In the genomic region with DNA sequence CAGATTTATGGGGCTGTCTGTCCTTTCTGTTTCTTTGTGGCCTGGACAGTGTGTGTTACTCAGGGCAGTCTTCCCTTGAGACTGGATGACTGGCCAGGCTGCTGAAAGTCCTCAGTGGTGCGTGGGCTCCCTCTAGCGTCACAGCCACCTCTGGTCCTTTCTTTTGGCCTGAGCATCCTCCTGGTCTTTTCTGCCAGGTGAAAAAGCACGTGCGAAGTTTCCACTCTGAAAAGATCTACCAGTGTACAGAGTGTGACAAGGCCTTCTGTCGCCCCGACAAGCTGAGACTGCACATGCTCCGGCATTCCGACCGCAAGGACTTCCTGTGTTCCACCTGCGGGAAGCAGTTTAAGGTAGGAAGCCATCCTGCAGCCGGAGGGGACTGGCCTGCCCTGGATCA, we compare ENCODE assay signal across 8 mouse cellular contexts. TPM values are rescaled to one million over a fixed set of nuclear protein-coding genes. Genes with fewer than 3 reads are reported as not detected.
DNase-seq lines count a peak whose midpoint lies in the region; ATAC-seq and TF ChIP-seq lines count a peak whose summit lies in the region.

No protein-coding gene starts in this region.

- no peak overlapping the region for H3K9ac ChIP-seq in kidney, embryonic 16.5 days (replicated peaks; ENCODE audit: low read length)
- no peak overlapping the region for H3K9ac ChIP-seq in liver, embryonic 13.5 days
- H3K9ac ChIP-seq in neural tube, embryonic 12.5 days, result no peak overlapping the region
- no peak overlapping the region for H3K9ac ChIP-seq in stomach, postnatal 0 days (ENCODE audit: low read length)

- peak; percentile 69; the same call in 1 of the 2 replicates for ATAC-seq in kidney, embryonic 16.5 days (ENCODE audit: low FRiP score, low TSS enrichment)
- 0 out of 2 replicates have a peak, but pooled peaks have one; percentile 45 for ATAC-seq in liver, embryonic 13.5 days (ENCODE audit: low read depth)
- ATAC-seq in neural tube, embryonic 12.5 days (ENCODE audit: low FRiP score, low read depth), result peak; percentile 86
- peak; percentile 70 for ATAC-seq in stomach, postnatal 0 days (ENCODE audit: low FRiP score, low TSS enrichment)

- 67% methylated on average over 11 of the region's 11 CpGs for WGBS in heart, embryonic 10.5 days
- WGBS in kidney, embryonic 16.5 days, result 67% methylated on average over 11 of the region's 11 CpGs
- WGBS in liver, embryonic 13.5 days (ENCODE audit: insufficient replicate concordance), result 72% methylated on average over 11 of the region's 11 CpGs
- WGBS in neural tube, embryonic 12.5 days, result 72% methylated on average over 11 of the region's 11 CpGs
- WGBS in stomach, postnatal 0 days, result 65% methylated on average over 11 of the region's 11 CpGs

- no peak overlapping the region for H3K4me2 ChIP-seq in kidney, embryonic 16.5 days (replicated peaks; ENCODE audit: low read depth, low read length)
- H3K4me2 ChIP-seq in liver, embryonic 13.5 days, result no peak overlapping the region
- no peak overlapping the region for H3K4me2 ChIP-seq in neural tube, embryonic 12.5 days (replicated peaks)
- no peak overlapping the region for H3K4me2 ChIP-seq in stomach, postnatal 0 days (replicated peaks; ENCODE audit: low read depth)

- peak; percentile 98 for TF ChIP-seq CTCF in stomach, postnatal 0 days (IDR thresholded peaks at IDR 0.05; ENCODE audit: low read depth)

- peak; percentile 64 for DNase-seq in A20 (ENCODE audit: low read depth, low spot score)
- DNase-seq in adrenal gland, postnatal 10 days, result peak; percentile 86
- peak; percentile 60 for DNase-seq in embryo, embryonic 9.5 days (ENCODE audit: extremely low spot score)
- DNase-seq in heart, embryonic 10.5 days (ENCODE audit: low spot score), result peak; percentile 79
- peak; percentile 24 for DNase-seq in liver, embryonic 13.5 days
- DNase-seq in stomach, postnatal 0 days (ENCODE audit: low spot score), result peak; percentile 86

- no peak for TF ChIP-seq EP300 in stomach, postnatal 0 days (optimal IDR thresholded peaks at IDR 0.05)

- H3K4me3 ChIP-seq in heart, embryonic 10.5 days, result no peak overlapping the region
- H3K4me3 ChIP-seq in kidney, embryonic 16.5 days (ENCODE audit: low read length), result no peak overlapping the region
- no peak overlapping the region for H3K4me3 ChIP-seq in liver, embryonic 13.5 days (replicated peaks)
- no peak overlapping the region for H3K4me3 ChIP-seq in neural tube, embryonic 12.5 days
- no peak overlapping the region for H3K4me3 ChIP-seq in stomach, postnatal 0 days (ENCODE audit: low read depth, low read length)

- peaks cover 18% of the 10 kb centered on the region for H3K36me3 ChIP-seq in heart, embryonic 10.5 days
- H3K36me3 ChIP-seq in kidney, embryonic 16.5 days (ENCODE audit: insufficient read depth, low read length), result no peaks in the 10 kb centered on the region
- H3K36me3 ChIP-seq in liver, embryonic 13.5 days, result peaks cover 35% of the 10 kb centered on the region
- peaks cover 10% of the 10 kb centered on the region; the same call in 1 of the 2 replicates for H3K36me3 ChIP-seq in neural tube, embryonic 12.5 days
- 0 out of 2 replicates have a peak, but pooled peaks cover 2% of the 10 kb centered on the region for H3K36me3 ChIP-seq in stomach, postnatal 0 days (ENCODE audit: control insufficient read depth, insufficient read depth, low read length)

- H3K9me3 ChIP-seq in heart, embryonic 10.5 days, result no peaks in the 10 kb centered on the region
- H3K9me3 ChIP-seq in kidney, embryonic 16.5 days (ENCODE audit: low read length), result no peaks in the 10 kb centered on the region
- no peaks in the 10 kb centered on the region for H3K9me3 ChIP-seq in liver, embryonic 13.5 days (replicated peaks)
- no peaks in the 10 kb centered on the region for H3K9me3 ChIP-seq in neural tube, embryonic 12.5 days
- H3K9me3 ChIP-seq in stomach, postnatal 0 days (ENCODE audit: control insufficient read depth, low read length), result no peaks in the 10 kb centered on the region

- no peak overlapping the region for H3K27ac ChIP-seq in heart, embryonic 10.5 days
- H3K27ac ChIP-seq in kidney, embryonic 16.5 days (ENCODE audit: low read length), result no peak overlapping the region
- no peak overlapping the region for H3K27ac ChIP-seq in liver, embryonic 13.5 days
- H3K27ac ChIP-seq in neural tube, embryonic 12.5 days, result no peak overlapping the region
- no peak overlapping the region for H3K27ac ChIP-seq in stomach, postnatal 0 days (replicated peaks)

- no peaks in the 10 kb centered on the region for H3K27me3 ChIP-seq in heart, embryonic 10.5 days (ENCODE audit: insufficient read depth, poor library complexity, severe bottlenecking)
- H3K27me3 ChIP-seq in kidney, embryonic 16.5 days (ENCODE audit: insufficient read depth, low read length), result no peaks in the 10 kb centered on the region
- H3K27me3 ChIP-seq in liver, embryonic 13.5 days, result no peaks in the 10 kb centered on the region
- no peaks in the 10 kb centered on the region for H3K27me3 ChIP-seq in neural tube, embryonic 12.5 days (replicated peaks)
- no peaks in the 10 kb centered on the region for H3K27me3 ChIP-seq in stomach, postnatal 0 days (ENCODE audit: control insufficient read depth, insufficient read depth, low read length)

- H3K4me1 ChIP-seq in heart, embryonic 10.5 days, result peaks cover 4% of the 10 kb centered on the region; the same call in 1 of the 2 replicates
- no peaks in the 10 kb centered on the region for H3K4me1 ChIP-seq in kidney, embryonic 16.5 days (ENCODE audit: insufficient read depth, low read length)
- H3K4me1 ChIP-seq in liver, embryonic 13.5 days (replicated peaks), result peaks cover 4% of the 10 kb centered on the region; the same call in 1 of the 2 replicates
- H3K4me1 ChIP-seq in neural tube, embryonic 12.5 days, result peaks cover 5% of the 10 kb centered on the region; the same call in 1 of the 2 replicates
- no peaks in the 10 kb centered on the region for H3K4me1 ChIP-seq in stomach, postnatal 0 days (replicated peaks; ENCODE audit: control insufficient read depth, insufficient read depth)

RNA-seq across cellular contexts. Expression of a gene that starts 37.1 kb away (rescaled TPM):
- total RNA-seq in adrenal gland, postnatal 10 days (2021), result 10 to 100 TPM; 19.1 to 30.3 TPM
- 15.2 and 16.1 TPM in 2 replicates for polyA plus RNA-seq in heart, embryonic 10.5 days (2016; fragmentation: Nextera tagmentation; extraction: Ambion mirVana)
- polyA plus RNA-seq in kidney, embryonic 16.5 days (2015; fragmentation: Nextera tagmentation; extraction: Ambion mirVana), result 21.9 and 23.4 TPM in 2 replicates
- 5.8 and 6.7 TPM in 2 replicates for polyA plus RNA-seq in liver, embryonic 13.5 days (2015; fragmentation: Nextera tagmentation; extraction: Ambion mirVana)
- polyA plus RNA-seq in neural tube, embryonic 12.5 days (2016; fragmentation: Nextera tagmentation; extraction: Ambion mirVana), result 28.0 and 28.1 TPM in 2 replicates
- polyA plus RNA-seq in stomach, postnatal 0 days (2015; fragmentation: Nextera tagmentation; extraction: Ambion mirVana), result 8.7 and 9.0 TPM in 2 replicates

Comparison
In these comparisons a context has a peak if more than half of its experiments do, and no peak if none do; other contexts are left out.
1. DNase-seq: peak in every context shown above with its lines; median percentile 86 in adrenal gland, postnatal 10 days; 86 in stomach, postnatal 0 days; 79 in heart, embryonic 10.5 days; 64 in A20; 60 in embryo, embryonic 9.5 days; 24 in liver, embryonic 13.5 days.